Mouse (Mus musculus) stomach, embryonic 14.5 days (tissue): ENCODE results near the gene Gpr37l1. TPM values are rescaled to one million over a fixed set of nuclear protein-coding genes. Genes with fewer than 3 reads are reported as not detected.
"Not testable (repeated sequence)": the region's sequence is repeated elsewhere in the genome, so short reads cannot be mapped to it uniquely, and the experiment has no call there.

Experiments used
- ATAC-seq: fragments of 200-750 bp; cut with Nextera tagmentation; 2 replicates; pipeline ENCODE4 v1.8.0; 2017; ENCODE audit warnings: low read depth, moderate TSS enrichment; ENCODE audit not compliant: insufficient number of reproducible peaks, insufficient read depth, low FRiP score
- H3K27ac ChIP-seq: fragments of 300-500 bp; sonication (generic); 2 replicates; pipeline ENCODE4 v1.5.1; 2014; ENCODE audit warnings: mild to moderate bottlenecking, low read length, moderate library complexity, mixed read lengths
- H3K27me3 ChIP-seq: fragments of 300-500 bp; sonication (generic); 2 replicates; pipeline ENCODE4 v1.6.1; 2014; ENCODE audit warnings: low read length, control low read depth, mixed read lengths; ENCODE audit not compliant: control insufficient read depth, insufficient read depth
- H3K36me3 ChIP-seq: fragments of 300-500 bp; sonication (generic); 2 replicates; pipeline ENCODE4 v1.6.1; 2014; ENCODE audit warnings: mild to moderate bottlenecking, control low read depth, low read length, moderate library complexity, mixed read lengths; ENCODE audit not compliant: control insufficient read depth, insufficient read depth
- H3K4me1 ChIP-seq: fragments of 300-500 bp; sonication (generic); 2 replicates; pipeline ENCODE4 v1.6.1; 2014; ENCODE audit warnings: low read length, control low read depth, mixed read lengths; ENCODE audit not compliant: control insufficient read depth, insufficient read depth
- H3K4me2 ChIP-seq: fragments of 300-500 bp; sonication (generic); replicated peaks from 2 replicates; pipeline ENCODE4 v1.6.1; 2014; ENCODE audit warnings: low read depth, low read length, control low read depth
- H3K4me3 ChIP-seq: fragments of 300-500 bp; sonication (generic); 2 replicates; pipeline ENCODE4 v1.5.1; 2014; ENCODE audit warnings: low read depth, low read length, control low read depth
- H3K9ac ChIP-seq: fragments of 300-500 bp; sonication (generic); replicated peaks from 2 replicates; pipeline ENCODE4 v1.6.1; 2014; ENCODE audit warnings: low read depth, mild to moderate bottlenecking, control low read depth, low read length, moderate library complexity, mixed read lengths
- H3K9me3 ChIP-seq: fragments of 300-500 bp; sonication (generic); 2 replicates; pipeline ENCODE4 v1.6.1; 2016; ENCODE audit warnings: low read depth, low read length, control low read depth; ENCODE audit not compliant: control insufficient read depth
- WGBS: fragments of 180-500 bp; shearing (Covaris S2); extraction: QIAGEN DNeasy Blood & Tissue Kit; methylation state at CpG from one replicate; pipeline ENCODE4 v1.1.7; 2014; 5-methylcytosine and 5-hydroxymethylcytosine counted together
- polyA plus RNA-seq: library from polyadenylated mRNA; unstranded; fragments of >200 nt; fragmentation: Nextera tagmentation; extraction: Ambion mirVana; gene quantifications from 2 replicates; pipeline ENCODE4 v1.2.1, GENCODE M21; 2014

Gpr37l1 gene
- polyA plus RNA-seq, 1 experiment from 2014 or later: 0.69 TPM

DNA sequence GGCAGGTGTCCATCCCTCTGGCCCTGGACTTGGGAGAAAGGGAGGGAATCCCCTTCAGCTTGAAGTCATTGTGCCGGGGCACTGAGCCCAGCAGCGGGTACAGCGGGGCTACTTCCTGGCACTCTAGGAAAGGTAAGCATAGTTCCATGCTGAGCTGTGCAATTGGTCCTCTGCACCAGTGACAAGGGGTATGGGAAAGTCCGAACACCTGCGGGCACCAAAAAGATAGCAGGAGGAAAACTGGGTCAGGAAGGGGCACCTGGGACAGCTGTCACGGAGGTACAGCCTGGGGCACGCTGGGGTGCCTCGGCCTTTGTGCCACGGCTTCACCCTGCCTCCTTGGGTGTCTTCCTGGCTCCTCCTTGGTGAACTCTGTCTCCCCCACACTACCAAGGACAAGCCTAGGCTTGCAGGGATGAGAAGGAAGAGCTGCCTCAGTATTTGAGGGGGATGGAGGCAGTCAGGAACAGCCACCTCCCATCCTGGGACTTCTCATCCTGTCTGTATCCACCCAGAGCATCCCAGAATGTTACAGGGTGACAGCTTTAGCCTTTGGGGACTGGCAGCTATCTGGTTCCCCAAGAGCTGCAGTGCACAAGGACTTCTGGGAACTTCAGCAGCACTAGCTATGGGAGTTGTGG, 37.8 kb downstream of the Gpr37l1 start:
- WGBS: 79% methylated on average over 9 of the region's 9 CpGs
- no peaks in the 10 kb centered on the region for H3K9me3 ChIP-seq
- H3K27me3 ChIP-seq: no peaks in the 10 kb centered on the region
- ATAC-seq: no peak
- peaks cover 9% of the 10 kb centered on the region; the same call in 1 of the 2 replicates for H3K4me1 ChIP-seq
- no peak overlapping the region for H3K4me2 ChIP-seq
- H3K36me3 ChIP-seq: no peaks in the 10 kb centered on the region
- H3K4me3 ChIP-seq: no peak overlapping the region
- H3K27ac ChIP-seq: no peak overlapping the region
- H3K9ac ChIP-seq: no peak overlapping the region

- H3K27ac ChIP-seq: no peak overlapping the region
- no peaks in the 10 kb centered on the region for H3K9me3 ChIP-seq
- H3K4me1 ChIP-seq: peaks cover 9% of the 10 kb centered on the region; the same call in 1 of the 2 replicates
- 34% methylated on average over 9 of the region's 9 CpGs for WGBS
- no peak overlapping the region for H3K4me3 ChIP-seq
- H3K9ac ChIP-seq: no peak overlapping the region
- no peak for ATAC-seq
- H3K4me2 ChIP-seq: no peak overlapping the region
- no peaks in the 10 kb centered on the region for H3K27me3 ChIP-seq
- H3K36me3 ChIP-seq: no peaks in the 10 kb centered on the region
These were observed 38.5 kb downstream of the Gpr37l1 start for GRCm38 (mm10) chr1:135128986-135129385.

- 46% methylated on average over 6 of the region's 6 CpGs for WGBS
- Histone ChIP-seq H3K36me3 (no peaks in the 10 kb centered on the region), H3K9ac (no peak overlapping the region), H3K27ac (no peak overlapping the region), H3K4me1 (peaks cover 9% of the 10 kb centered on the region; the same call in 1 of the 2 replicates), H3K4me3 (no peak overlapping the region), H3K27me3 (no peaks in the 10 kb centered on the region), H3K9me3 (no peaks in the 10 kb centered on the region), H3K4me2 (no peak overlapping the region)
- ATAC-seq: no peak
These were observed 39.5 kb downstream of the Gpr37l1 start for GRCm38 (mm10) chr1:135128011-135128441.

GRCm38 (mm10) chr1:135126443-135127027, 40.9 kb downstream of the Gpr37l1 start:
- no peaks in the 10 kb centered on the region for H3K9me3 ChIP-seq
- no peak overlapping the region for H3K4me2 ChIP-seq
- no peak for ATAC-seq
- no peaks in the 10 kb centered on the region for H3K36me3 ChIP-seq
- peaks cover 9% of the 10 kb centered on the region; the same call in 1 of the 2 replicates for H3K4me1 ChIP-seq
- H3K27ac ChIP-seq: no peak overlapping the region; the same call in 1 of the 2 replicates
- WGBS: 36% methylated on average over 4 of the region's 4 CpGs
- no peaks in the 10 kb centered on the region for H3K27me3 ChIP-seq
- no peak overlapping the region for H3K4me3 ChIP-seq
- H3K9ac ChIP-seq: 0 out of 2 replicates have a peak overlapping the region, but pooled peaks have one; percentile 14

- H3K9me3 ChIP-seq: no peaks in the 10 kb centered on the region
- no peak overlapping the region for H3K9ac ChIP-seq
- H3K4me2 ChIP-seq: no peak overlapping the region
- H3K4me1 ChIP-seq: peaks cover 7% of the 10 kb centered on the region; the same call in 1 of the 2 replicates
- 50% methylated on average over 8 of the region's 8 CpGs for WGBS
- H3K4me3 ChIP-seq: no peak overlapping the region
- no peak overlapping the region for H3K27ac ChIP-seq
- H3K27me3 ChIP-seq: no peaks in the 10 kb centered on the region
- H3K36me3 ChIP-seq: no peaks in the 10 kb centered on the region
- ATAC-seq: no peak
These were observed 41.5 kb downstream of the Gpr37l1 start for GRCm38 (mm10) chr1:135125990-135126389.

DNA sequence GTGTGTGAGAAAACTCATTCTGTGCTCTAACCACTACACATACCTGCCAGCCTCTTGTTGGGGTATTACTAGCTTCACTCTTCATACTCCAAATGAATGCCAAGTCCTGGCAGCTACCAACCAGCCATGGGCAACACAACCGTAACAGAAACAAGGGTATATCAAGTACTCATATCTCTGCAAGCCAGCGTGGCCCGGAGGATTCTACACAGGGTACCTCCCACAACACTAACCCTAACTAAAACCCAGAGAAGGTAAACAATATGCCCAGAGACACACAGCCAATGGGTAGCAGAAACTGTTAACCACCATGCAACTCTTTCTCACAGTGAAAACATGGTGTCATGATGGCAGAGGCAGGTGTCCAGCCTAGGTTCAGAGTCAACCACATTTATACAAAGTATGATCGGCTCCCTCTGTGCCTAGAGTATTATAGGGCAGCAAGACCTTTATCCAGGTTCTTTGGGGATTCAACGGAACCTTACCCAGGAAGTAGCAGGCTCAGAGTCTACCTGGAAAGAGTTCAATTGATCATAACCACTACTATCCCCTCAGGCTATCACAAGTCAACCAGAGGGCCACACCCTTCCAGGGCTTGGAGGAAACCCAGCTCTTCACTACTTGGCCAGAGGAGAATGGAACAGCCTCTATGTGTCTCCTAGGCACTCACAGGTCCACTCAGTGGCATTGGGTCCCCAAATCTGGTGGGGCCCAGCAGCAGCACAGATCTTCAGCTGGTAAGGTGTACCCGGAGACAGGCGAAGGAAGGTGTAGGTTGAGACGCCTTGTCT, 42.7 kb downstream of the Gpr37l1 start:
- no peak overlapping the region for H3K4me2 ChIP-seq
- H3K4me3 ChIP-seq: no peak overlapping the region
- WGBS: 93% methylated on average over 8 of the region's 8 CpGs
- no peaks in the 10 kb centered on the region for H3K27me3 ChIP-seq
- no peak overlapping the region for H3K9ac ChIP-seq
- H3K27ac ChIP-seq: no peak overlapping the region
- H3K9me3 ChIP-seq: no peaks in the 10 kb centered on the region
- H3K4me1 ChIP-seq: 0 out of 2 replicates have a peak, but pooled peaks cover 7% of the 10 kb centered on the region
- no peak for ATAC-seq
- no peaks in the 10 kb centered on the region for H3K36me3 ChIP-seq

GRCm38 (mm10) chr1:135112661-135113060, 54.8 kb downstream of the Gpr37l1 start:
- Histone ChIP-seq H3K36me3 (no peaks in the 10 kb centered on the region), H3K4me1 (no peaks in the 10 kb centered on the region), H3K9ac (no peak overlapping the region), H3K4me3 (no peak overlapping the region), H3K27ac (no peak overlapping the region), H3K27me3 (no peaks in the 10 kb centered on the region), H3K4me2 (no peak overlapping the region), H3K9me3 (no peaks in the 10 kb centered on the region)
- ATAC-seq: no peak
- WGBS: 7% methylated on average over 8 of the region's 8 CpGs

GRCm38 (mm10) chr1:135111271-135111670, 56.2 kb downstream of the Gpr37l1 start:
- H3K36me3 ChIP-seq, H3K4me2 ChIP-seq, H3K27me3 ChIP-seq, ATAC-seq, H3K9me3 ChIP-seq, H3K27ac ChIP-seq, H3K9ac ChIP-seq, H3K4me3 ChIP-seq, H3K4me1 ChIP-seq: not testable (repeated sequence)
- WGBS: 50% methylated on average over 4 of the region's 5 CpGs
